Mouse (Mus musculus) ES-E14 (cell line): ENCODE measurements around the gene Dlg2.

Experiments
- CHD2 ChIP-seq: IDR thresholded peaks from 2 replicates; pipeline ENCODE4 v1.6.1; 2014; ENCODE audit warnings: mild to moderate bottlenecking, low read depth, low read length, inconsistent platforms
- HCFC1 ChIP-seq: IDR thresholded peaks from 2 replicates; pipeline ENCODE4 v1.6.1; 2012; ENCODE audit warnings: low read length, inconsistent platforms, borderline replicate concordance; ENCODE audit not compliant: insufficient read depth
- MAFK ChIP-seq: IDR thresholded peaks from 2 replicates; pipeline ENCODE4 v1.6.1; 2014; ENCODE audit warnings: mild to moderate bottlenecking, low read depth, low read length, inconsistent platforms; ENCODE audit not compliant: insufficient read depth
- ZC3H11A ChIP-seq: IDR thresholded peaks from 2 replicates; pipeline ENCODE4 v1.6.1; 2012; ENCODE audit warnings: low read depth, mild to moderate bottlenecking, inconsistent platforms, low read length, borderline replicate concordance

- TF ChIP-seq HCFC1 (no peak), MAFK (no peak), ZC3H11A (no peak), CHD2 (no peak)
Measured at GRCm38 (mm10) chr7:91720318-91720717, 1243.8 kb downstream of the Dlg2 start.
